Mouse (Mus musculus) forebrain, embryonic 15.5 days (tissue): ENCODE results near the gene Ftsj1. TPM values are rescaled to one million over a fixed set of nuclear protein-coding genes. Genes with fewer than 3 reads are reported as not detected.
A peak's percentile ranks its signal among the peaks of the same experiment; 100 is the strongest.

Source experiments
- ATAC-seq: fragments of 200-750 bp; cut with Nextera tagmentation; replicated peaks from 2 replicates; pipeline ENCODE4 v1.8.0; 2017; ENCODE audit warnings: mild to moderate bottlenecking, moderate TSS enrichment, moderate library complexity
- H3K27ac ChIP-seq: fragments of 300-500 bp; sonication (generic); replicated peaks from 2 replicates; pipeline ENCODE4 v1.5.1; 2015; ENCODE audit warnings: mild to moderate bottlenecking, inconsistent platforms
- H3K27me3 ChIP-seq: fragments of 300-500 bp; sonication (generic); 2 replicates; pipeline ENCODE4 v1.6.1; 2015; ENCODE audit warnings: inconsistent platforms
- H3K36me3 ChIP-seq: fragments of 300-500 bp; sonication (generic); 2 replicates; pipeline ENCODE4 v1.6.1; 2015; ENCODE audit warnings: mild to moderate bottlenecking, inconsistent platforms
- H3K4me1 ChIP-seq: fragments of 300-500 bp; sonication (generic); 2 replicates; pipeline ENCODE4 v1.6.1; 2015; ENCODE audit warnings: inconsistent platforms
- H3K4me2 ChIP-seq: fragments of 300-500 bp; sonication (generic); replicated peaks from 2 replicates; pipeline ENCODE4 v1.6.1; 2015; ENCODE audit warnings: mild to moderate bottlenecking, inconsistent platforms
- H3K4me3 ChIP-seq: fragments of 300-500 bp; sonication (generic); 2 replicates; pipeline ENCODE4 v1.5.1; 2015; ENCODE audit warnings: mild to moderate bottlenecking, inconsistent platforms
- H3K9ac ChIP-seq: fragments of 300-500 bp; sonication (generic); replicated peaks from 2 replicates; pipeline ENCODE4 v1.6.1; 2015; ENCODE audit warnings: mild to moderate bottlenecking, inconsistent platforms
- H3K9me3 ChIP-seq: fragments of 300-500 bp; sonication (generic); 2 replicates; pipeline ENCODE4 v1.6.1; 2016; ENCODE audit warnings: inconsistent platforms
- WGBS: fragments of 180-500 bp; shearing (Covaris S2); methylation state at CpG from one replicate; pipeline ENCODE4 v1.1.7; 2015; ENCODE audit warnings: mixed read lengths; 5-methylcytosine and 5-hydroxymethylcytosine counted together
- polyA plus RNA-seq: library from polyadenylated mRNA; unstranded; fragments of >200 nt; fragmentation: Nextera tagmentation; extraction: Ambion mirVana; gene quantifications from 2 replicates; pipeline ENCODE4 v1.2.1, GENCODE M21; 2015

Gene Ftsj1
- polyA plus RNA-seq, 1 experiment from 2014 or later, result 51.1 TPM

DNA sequence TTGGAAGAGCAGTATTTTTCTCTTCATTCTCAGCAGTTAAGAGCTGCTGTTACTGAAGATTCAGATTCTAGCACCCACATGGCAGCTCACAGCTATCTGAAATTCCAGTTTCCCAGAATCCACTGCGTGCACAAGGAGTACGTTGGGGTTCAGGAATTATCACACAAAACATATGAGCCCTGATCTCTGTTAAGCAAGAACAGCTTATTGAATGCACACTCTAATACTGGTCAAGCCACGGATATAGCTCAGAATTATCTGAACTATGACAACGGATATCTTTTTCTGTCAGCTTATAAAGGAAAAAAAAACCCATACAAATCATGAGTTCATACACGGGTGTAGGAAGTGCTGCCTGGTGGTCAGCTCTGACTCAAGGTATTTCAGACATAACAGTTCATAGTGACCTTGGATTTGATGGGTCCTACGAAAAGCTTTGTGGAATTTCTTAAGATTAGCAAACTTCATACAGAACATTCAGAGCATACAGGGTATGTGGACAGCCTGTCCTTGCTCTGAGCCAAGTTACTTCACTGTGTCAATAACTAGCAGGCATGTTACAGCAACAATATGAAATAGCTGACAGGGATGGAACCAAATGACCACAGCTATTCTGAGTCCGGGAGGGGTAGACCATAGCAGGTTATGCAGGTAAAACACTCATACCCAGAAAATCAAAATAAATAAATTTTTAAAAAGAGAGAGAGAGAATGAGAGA is 40.6 kb downstream of the Ftsj1 start:
- H3K4me1 ChIP-seq, result no peaks in the 10 kb centered on the region
- H3K4me2 ChIP-seq, result no peak overlapping the region
- WGBS, result 82% methylated on average over 7 of the region's 7 CpGs
- no peak overlapping the region for H3K4me3 ChIP-seq
- H3K9me3 ChIP-seq, result no peaks in the 10 kb centered on the region
- no peak overlapping the region for H3K27ac ChIP-seq
- no peak for ATAC-seq
- H3K36me3 ChIP-seq, result no peaks in the 10 kb centered on the region
- no peaks in the 10 kb centered on the region for H3K27me3 ChIP-seq
- H3K9ac ChIP-seq, result no peak overlapping the region

- Histone ChIP-seq H3K4me2 (no peak overlapping the region), H3K4me1 (peaks cover 7% of the 10 kb centered on the region), H3K27me3 (no peaks in the 10 kb centered on the region), H3K9me3 (no peaks in the 10 kb centered on the region), H3K27ac (no peak overlapping the region), H3K4me3 (no peak overlapping the region), H3K9ac (no peak overlapping the region), H3K36me3 (no peaks in the 10 kb centered on the region)
- WGBS, result 82% methylated on average over 2 of the region's 2 CpGs
- no peak for ATAC-seq
Observed at GRCm38 (mm10) chrX:8209720-8210119, 42.5 kb downstream of the Ftsj1 start.

DNA sequence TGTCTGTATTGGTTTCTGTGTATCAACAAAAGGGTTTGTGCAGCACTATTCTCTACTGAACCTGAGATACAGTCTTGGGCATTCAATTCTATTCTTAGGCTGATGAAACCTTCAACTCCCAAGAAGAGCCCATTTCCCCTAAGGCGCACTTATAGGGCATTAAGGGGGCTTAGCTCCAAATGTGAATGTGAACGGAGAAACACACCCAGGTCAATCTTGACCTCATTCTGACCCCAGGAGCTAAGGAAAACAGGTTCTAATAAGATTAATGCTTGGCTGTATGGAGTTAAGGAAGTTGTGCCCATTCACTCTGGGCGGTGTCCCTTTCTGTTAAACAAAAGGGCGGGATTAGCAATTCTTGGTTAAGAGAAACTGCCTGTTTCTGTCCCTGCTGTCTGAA is 45.0 kb downstream of the Ftsj1 start:
- 23% methylated on average over 4 of the region's 4 CpGs for WGBS
- Histone ChIP-seq H3K4me2 (peak overlapping the region; percentile 54), H3K4me1 (peaks cover 7% of the 10 kb centered on the region), H3K9ac (no peak overlapping the region), H3K4me3 (peak overlapping the region; percentile 60; the same call in 1 of the 2 replicates), H3K9me3 (no peaks in the 10 kb centered on the region), H3K27me3 (no peaks in the 10 kb centered on the region), H3K36me3 (no peaks in the 10 kb centered on the region), H3K27ac (no peak overlapping the region)
- ATAC-seq, result no peak

DNA sequence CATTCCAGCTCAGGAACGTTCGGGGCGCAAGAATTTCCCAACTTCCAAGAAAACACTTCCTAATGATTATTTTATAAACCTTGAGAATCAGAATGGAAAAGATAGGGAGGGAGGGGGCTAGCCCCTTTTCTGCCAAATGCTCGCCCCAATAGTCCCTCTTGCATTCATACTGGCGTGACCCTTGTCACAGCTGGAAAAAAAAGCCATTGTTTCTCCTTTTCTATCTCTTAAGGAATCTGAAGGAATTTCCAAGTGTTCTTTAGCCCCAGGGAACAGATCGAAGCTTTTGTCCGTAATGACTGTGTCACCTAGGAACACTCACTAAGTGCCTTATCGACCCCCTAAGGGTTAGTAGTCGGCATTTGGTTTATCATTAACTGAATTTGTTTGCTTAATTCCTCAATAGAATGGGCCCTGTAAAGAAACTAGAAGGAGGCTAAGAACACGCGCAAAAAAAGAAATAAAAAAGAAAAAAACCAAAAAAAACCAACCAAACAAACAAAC is 45.5 kb downstream of the Ftsj1 start:
- Histone ChIP-seq H3K9me3 (no peaks in the 10 kb centered on the region), H3K36me3 (no peaks in the 10 kb centered on the region), H3K4me1 (peaks cover 7% of the 10 kb centered on the region), H3K9ac (peak overlapping the region; percentile 63; the same call in 1 of the 2 replicates), H3K4me2 (peak overlapping the region; percentile 54), H3K27me3 (no peaks in the 10 kb centered on the region), H3K4me3 (peak overlapping the region; percentile 60), H3K27ac (peak overlapping the region; percentile 19; the same call in 1 of the 2 replicates)
- 26% methylated on average over 11 of the region's 11 CpGs for WGBS
- ATAC-seq, result peak; percentile 32

GRCm38 (mm10) chrX:8206015-8206693 is 46.1 kb downstream of the Ftsj1 start, which contains the start of gene Porcn:
Gene Porcn (minus strand): TSS chrX:8206525.
- WGBS, result 21% methylated on average over 46 of the region's 46 CpGs
- Histone ChIP-seq H3K9me3 (no peaks in the 10 kb centered on the region), H3K4me1 (peaks cover 7% of the 10 kb centered on the region), H3K27me3 (no peaks in the 10 kb centered on the region), H3K27ac (peak within 1 kb of the TSS; percentile 19; the same call in 1 of the 2 replicates), H3K9ac (peak within 1 kb of the TSS; percentile 63), H3K4me2 (peak within 1 kb of the TSS; percentile 54), H3K36me3 (no peaks in the 10 kb centered on the region), H3K4me3 (peak within 1 kb of the TSS; percentile 60)
- ATAC-seq, result peak; percentile 97

GRCm38 (mm10) chrX:8205551-8205950 is 46.7 kb downstream of the Ftsj1 start:
- peak; percentile 20; the same call in 1 of the 2 replicates for ATAC-seq
- Histone ChIP-seq H3K4me2 (peak overlapping the region; percentile 54), H3K27me3 (no peaks in the 10 kb centered on the region), H3K36me3 (no peaks in the 10 kb centered on the region), H3K4me3 (peak overlapping the region; percentile 60), H3K27ac (no peak overlapping the region), H3K9ac (peak overlapping the region; percentile 63), H3K4me1 (peaks cover 7% of the 10 kb centered on the region), H3K9me3 (no peaks in the 10 kb centered on the region)
- WGBS, result 36% methylated on average over 7 of the region's 7 CpGs

DNA sequence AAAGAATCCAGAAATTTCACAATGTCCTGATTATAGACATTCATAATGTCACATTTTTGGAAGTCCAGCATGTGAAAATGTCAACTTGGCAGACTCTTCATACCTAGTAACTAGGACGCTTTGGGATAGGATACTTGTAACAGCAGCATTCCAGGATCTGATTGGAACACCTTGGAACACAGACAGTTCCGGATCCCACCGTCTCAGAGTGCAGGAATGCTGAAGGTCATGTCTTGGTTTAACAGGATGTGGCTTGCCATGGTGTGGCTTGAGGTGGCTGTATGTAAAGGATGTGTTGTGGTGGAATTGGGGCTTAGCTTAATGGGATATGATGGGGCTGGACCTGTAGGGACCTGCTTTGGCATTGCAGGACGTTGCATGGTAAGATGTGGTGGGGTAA is 47.1 kb downstream of the Ftsj1 start:
- H3K4me2 ChIP-seq, result 0 out of 2 replicates have a peak overlapping the region, but pooled peaks have one; percentile 54

DNA sequence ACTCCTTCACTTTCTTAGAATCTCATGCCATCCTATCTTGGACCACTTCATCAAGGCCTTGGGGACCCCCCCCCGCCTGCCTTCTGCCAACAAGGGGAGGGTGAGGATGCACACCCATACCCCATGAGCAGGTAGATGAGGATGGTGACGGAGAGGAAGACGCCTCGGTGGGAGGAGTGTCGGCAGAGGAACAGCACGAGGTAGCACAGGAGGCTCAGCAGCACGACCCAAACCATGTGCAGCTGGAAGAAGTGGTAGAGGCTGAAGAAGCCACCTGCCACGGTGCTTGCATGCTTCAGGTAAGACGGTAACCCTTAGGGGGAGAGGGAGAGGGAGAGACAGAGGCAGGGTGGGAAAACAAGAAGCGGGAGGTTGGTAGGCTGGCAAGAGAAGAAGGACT is 48.1 kb downstream of the Ftsj1 start:
- Histone ChIP-seq H3K9me3 (no peaks in the 10 kb centered on the region), H3K36me3 (no peaks in the 10 kb centered on the region), H3K4me1 (peaks cover 7% of the 10 kb centered on the region), H3K9ac (no peak overlapping the region), H3K27ac (no peak overlapping the region), H3K4me3 (no peak overlapping the region), H3K27me3 (no peaks in the 10 kb centered on the region), H3K4me2 (no peak overlapping the region)
- 82% methylated on average over 10 of the region's 10 CpGs for WGBS
- no peak for ATAC-seq

More for the DNA sequence above, 47.1 kb downstream of the Ftsj1 start:
- Histone ChIP-seq H3K36me3 (no peaks in the 10 kb centered on the region), H3K9ac (no peak overlapping the region), H3K27ac (no peak overlapping the region), H3K9me3 (no peaks in the 10 kb centered on the region), H3K4me1 (peaks cover 7% of the 10 kb centered on the region), H3K27me3 (no peaks in the 10 kb centered on the region), H3K4me3 (no peak overlapping the region)
- 84% methylated on average over 4 of the region's 4 CpGs for WGBS
- no peak for ATAC-seq

DNA sequence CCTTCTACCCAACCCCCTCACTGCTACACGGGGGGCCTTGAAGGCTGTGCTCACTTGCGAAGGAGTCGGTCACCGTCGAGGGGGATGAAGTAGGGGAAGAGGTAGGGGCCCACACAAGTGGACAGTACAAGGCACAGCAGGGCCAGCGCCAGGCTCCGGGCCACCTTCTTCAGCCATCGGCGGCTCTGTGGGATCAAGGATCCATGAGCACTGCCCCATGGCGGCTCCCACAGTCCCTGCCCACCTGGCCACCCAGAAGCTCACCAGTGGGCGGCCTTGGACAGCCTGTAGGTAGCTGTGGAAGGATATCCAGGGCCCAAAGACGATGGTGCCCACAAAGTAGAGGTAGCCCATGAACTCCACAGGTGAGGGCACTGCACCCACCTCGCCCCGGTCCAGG is 49.1 kb downstream of the Ftsj1 start:
- H3K27me3 ChIP-seq, result no peaks in the 10 kb centered on the region
- no peaks in the 10 kb centered on the region; the same call in 1 of the 2 replicates for H3K36me3 ChIP-seq
- H3K27ac ChIP-seq, result no peak overlapping the region
- H3K4me2 ChIP-seq, result no peak overlapping the region
- 85% methylated on average over 14 of the region's 14 CpGs for WGBS
- no peaks in the 10 kb centered on the region for H3K9me3 ChIP-seq
- no peak for ATAC-seq
- no peak overlapping the region for H3K4me3 ChIP-seq
- H3K4me1 ChIP-seq, result peaks cover 7% of the 10 kb centered on the region
- no peak overlapping the region for H3K9ac ChIP-seq

- peak; percentile 78 for ATAC-seq
- 21% methylated on average over 10 of the region's 10 CpGs for WGBS
Observed at GRCm38 (mm10) chrX:8193419-8193723, 58.8 kb downstream of the Ftsj1 start, which contains the start of gene Ebp. Gene Ebp (minus strand): TSS chrX:8193512.

GRCm38 (mm10) chrX:8192640-8193418 is 59.4 kb downstream of the Ftsj1 start:
- Histone ChIP-seq H3K27me3 (no peaks in the 10 kb centered on the region), H3K36me3 (no peaks in the 10 kb centered on the region), H3K27ac (peak overlapping the region; percentile 76), H3K4me3 (peak overlapping the region; percentile 56), H3K9ac (peak overlapping the region; percentile 57), H3K4me1 (0 out of 2 replicates have a peak, but pooled peaks cover 6% of the 10 kb centered on the region), H3K9me3 (no peaks in the 10 kb centered on the region), H3K4me2 (peak overlapping the region; percentile 54)
- peak; percentile 98 for ATAC-seq
- WGBS, result 14% methylated on average over 38 of the region's 38 CpGs

More at GRCm38 (mm10) chrX:8193419-8193723, 58.8 kb downstream of the Ftsj1 start, which contains the start of gene Ebp:
- peak within 1 kb of the TSS; percentile 76 for H3K27ac ChIP-seq
- 0 out of 2 replicates have a peak, but pooled peaks cover 6% of the 10 kb centered on the region for H3K4me1 ChIP-seq
- H3K4me3 ChIP-seq, result peak within 1 kb of the TSS; percentile 56
- no peaks in the 10 kb centered on the region for H3K27me3 ChIP-seq
- no peaks in the 10 kb centered on the region for H3K36me3 ChIP-seq
- H3K4me2 ChIP-seq, result peak within 1 kb of the TSS; percentile 54
- no peaks in the 10 kb centered on the region for H3K9me3 ChIP-seq
- H3K9ac ChIP-seq, result peak within 1 kb of the TSS; percentile 57
